Mouse (Mus musculus): ENCODE results near the gene Tcn2.

DNA sequence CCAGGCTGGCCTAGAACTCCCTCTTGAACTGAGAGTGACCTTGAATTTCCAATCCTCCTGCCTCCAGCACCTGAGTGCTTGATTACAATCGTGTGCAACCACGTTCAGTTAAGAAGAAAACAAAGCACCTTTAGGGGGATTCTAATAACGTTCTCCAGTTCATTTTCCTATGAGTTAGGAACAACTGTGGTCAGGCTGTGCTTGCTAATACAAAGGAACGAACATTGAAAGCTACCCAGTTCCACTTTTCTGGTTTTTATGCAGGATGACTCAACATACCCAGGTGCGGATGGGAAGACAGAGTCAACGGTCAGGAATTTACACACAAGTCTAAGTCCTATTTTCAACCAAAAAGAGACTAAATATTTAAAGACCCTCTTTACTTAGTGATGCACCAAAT, 38.0 kb downstream of the Tcn2 start:
- TF ChIP-seq CTCF (IDR thresholded peaks at IDR 0.05; ENCODE audit: control insufficient read depth, insufficient read depth, insufficient replicate concordance, low read depth, low read length) (no peak), POLR2A (IDR thresholded peaks at IDR 0.05; ENCODE audit: control insufficient read depth, low read depth, low read length) (no peak)

Data from testis, adult 2 months (tissue).